Mouse (Mus musculus) gastrocnemius, postnatal 10 days (tissue): ENCODE data around the gene Tcf7l2. TPM values are rescaled to one million over a fixed set of nuclear protein-coding genes. Genes with fewer than 3 reads are reported as not detected.
A peak's percentile ranks its signal among the peaks of the same experiment; 100 is the strongest.

Experiments used
- DNase-seq: peaks from one replicate; pipeline ENCODE4 v3.0.0; 2021; ENCODE audit warnings: mixed read lengths
- total RNA-seq, 2 experiments: library from RNA; stranded (reverse); gene quantifications; 2 replicates each; pipeline ENCODE4 v1.2.3; 2021

Tcf7l2 gene
- total RNA-seq, 2 experiments from 2014 or later, result 18.2 to 27.3 TPM

DNA sequence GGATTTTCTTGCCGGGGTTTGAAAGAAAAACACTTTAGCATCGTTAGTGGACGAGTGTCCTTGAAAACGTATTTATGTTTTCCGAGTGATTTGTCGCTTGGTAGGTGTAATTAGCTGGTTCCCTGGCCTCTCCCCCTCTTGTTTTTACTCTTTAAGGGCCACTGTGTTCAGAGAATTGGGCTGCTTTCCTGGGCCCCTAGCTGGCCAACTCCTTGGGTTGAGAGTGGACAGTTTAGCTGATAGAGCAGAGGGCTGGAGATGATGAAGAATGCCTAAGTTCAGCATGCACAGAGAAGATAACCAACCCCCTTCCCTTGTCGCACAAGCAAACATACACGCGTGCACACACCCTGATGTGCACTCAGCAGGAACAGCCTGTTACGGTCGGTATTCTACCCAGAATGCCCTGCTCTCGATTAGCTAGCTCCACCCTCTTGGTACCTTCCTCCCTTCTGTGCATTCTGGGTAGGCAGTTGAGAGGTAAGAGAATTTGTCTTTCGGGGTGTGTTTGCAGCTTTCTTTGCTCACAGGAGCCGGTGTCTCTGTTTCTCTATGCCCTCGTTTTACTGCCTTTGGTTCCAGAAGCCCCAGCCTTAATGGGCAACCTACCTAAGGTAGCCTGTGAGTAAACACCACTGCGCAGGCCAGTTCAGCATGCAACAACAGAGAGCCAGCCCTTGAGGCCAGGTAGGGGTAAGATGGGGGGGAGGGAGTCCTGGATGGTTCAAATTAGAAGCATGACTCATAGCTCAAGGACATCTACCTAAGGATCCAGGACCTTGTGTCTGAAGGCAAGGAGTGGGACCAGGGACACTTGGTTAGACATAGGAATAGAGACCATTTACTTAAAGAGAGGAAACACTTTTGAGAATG is 199.9 kb downstream of the Tcf7l2 start:
- DNase-seq, result no peak

DNA sequence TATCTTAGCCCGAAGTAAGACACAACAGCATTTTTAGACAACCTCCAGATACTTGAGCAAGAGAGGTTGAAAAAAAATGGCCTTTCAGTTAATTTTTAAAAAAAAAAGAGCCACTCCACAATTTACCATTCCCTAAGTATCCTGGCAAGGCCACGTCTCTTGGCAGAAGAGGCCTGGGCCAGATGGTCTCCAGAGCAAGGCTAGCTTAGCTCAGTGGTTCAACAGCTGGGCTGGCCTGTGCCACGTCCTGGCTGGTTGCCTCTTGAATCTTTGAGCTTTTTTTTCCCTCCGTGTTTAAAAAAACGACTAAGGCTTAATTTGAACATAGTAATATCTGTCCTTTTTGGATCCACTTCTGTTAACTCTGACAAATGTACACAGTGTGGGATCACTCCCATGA is 209.8 kb downstream of the Tcf7l2 start:
- peak; percentile 66 for DNase-seq

DNA sequence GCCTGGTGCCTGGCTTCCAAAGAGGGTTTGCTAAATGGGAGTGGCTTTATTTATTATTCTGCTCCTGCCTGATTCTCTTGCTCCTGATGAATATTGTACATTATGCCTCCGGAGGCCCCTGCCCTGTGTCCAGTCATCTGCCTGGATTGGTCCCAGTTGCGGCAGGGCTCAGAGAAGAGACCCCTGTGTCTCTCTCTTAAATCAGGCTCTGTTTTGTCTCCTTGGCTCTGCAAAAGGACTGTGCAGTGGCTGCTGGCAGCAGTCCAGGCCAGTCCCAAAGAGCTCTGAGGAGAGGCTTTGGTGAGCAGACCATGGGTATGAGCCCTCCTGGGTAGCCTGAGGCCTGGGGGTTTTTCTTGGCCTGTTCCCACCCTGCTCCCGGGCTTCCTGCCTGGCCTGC is 211.6 kb downstream of the Tcf7l2 start:
- DNase-seq, result peak; percentile 69

DNA sequence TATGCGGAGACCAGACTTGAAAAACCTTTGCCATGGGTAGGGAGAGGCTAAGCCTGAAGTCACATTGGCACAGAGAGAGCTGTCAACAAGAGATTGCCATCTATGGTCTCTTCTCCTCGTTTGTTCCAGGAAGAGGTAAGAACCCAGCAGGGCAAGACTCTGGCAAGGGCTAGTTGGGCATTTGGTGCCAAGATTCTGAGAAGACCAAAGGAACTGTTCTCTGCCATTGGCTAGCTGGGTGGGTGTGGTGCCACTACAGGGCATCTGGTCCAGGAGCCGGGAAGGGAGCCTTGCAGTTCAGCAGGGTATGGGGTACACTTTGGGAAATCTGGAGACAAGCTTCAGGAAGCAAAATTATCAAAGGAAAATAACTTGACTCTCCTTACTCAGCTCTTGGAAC is 213.5 kb downstream of the Tcf7l2 start:
- no peak for DNase-seq

DNA sequence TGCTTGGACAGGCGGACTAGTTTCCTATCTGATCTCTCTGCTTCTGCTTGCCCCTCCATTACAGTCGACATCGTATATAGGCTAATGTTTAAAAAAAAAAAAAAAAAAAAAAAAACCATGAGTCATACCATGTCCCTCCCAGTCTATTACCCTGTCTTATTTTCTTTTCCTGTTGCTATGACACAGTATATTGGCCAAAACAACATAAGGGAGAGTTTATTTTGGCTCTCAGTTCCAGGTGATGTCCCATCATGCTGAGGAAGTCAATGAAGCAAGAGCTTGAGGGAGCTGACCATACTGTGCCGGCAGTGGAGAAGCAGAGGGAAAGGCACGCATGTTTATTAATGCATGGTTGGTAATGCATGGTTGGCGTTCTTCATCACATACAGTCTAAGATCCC is 215.1 kb downstream of the Tcf7l2 start:
- DNase-seq, result no peak

DNA sequence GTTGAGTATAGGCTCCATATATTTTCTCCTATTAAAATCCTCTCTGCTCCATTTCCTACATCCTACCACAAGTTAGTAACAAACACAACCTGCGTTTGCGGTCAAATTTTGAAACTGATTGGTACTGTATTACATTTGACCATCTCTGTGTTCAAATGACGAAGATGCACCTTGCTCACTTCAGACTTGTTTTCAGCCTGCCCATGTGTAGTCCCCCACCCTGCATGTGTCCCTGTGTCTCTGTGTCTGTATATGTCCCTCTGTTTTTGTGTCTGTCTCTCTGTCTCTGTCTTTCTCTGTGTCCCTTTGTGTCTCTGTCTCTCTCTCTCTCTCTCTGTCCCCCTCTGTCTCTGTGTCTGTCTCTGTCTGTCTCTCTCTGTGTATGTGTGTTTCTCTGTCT is 222.8 kb downstream of the Tcf7l2 start:
- DNase-seq, result no peak

DNA sequence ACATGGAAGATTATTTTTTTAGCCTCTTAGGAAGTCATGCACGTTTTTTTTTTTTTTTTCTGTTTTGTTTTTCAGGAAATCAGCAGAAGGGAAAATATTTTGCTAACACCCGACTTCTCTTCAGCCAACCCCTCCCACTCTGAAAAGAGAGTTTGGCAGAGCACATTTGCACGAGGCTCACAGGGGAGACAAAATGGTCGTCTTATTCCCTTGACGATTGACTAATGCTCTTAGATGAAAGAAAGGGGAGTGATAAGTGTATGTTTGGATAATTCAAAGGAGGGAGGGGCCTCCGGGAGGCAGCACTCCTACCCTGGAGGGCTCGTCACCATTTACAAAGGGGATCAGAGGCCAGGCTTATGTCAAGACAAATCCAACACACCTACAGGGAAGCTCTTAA is 224.4 kb downstream of the Tcf7l2 start:
- no peak for DNase-seq

DNA sequence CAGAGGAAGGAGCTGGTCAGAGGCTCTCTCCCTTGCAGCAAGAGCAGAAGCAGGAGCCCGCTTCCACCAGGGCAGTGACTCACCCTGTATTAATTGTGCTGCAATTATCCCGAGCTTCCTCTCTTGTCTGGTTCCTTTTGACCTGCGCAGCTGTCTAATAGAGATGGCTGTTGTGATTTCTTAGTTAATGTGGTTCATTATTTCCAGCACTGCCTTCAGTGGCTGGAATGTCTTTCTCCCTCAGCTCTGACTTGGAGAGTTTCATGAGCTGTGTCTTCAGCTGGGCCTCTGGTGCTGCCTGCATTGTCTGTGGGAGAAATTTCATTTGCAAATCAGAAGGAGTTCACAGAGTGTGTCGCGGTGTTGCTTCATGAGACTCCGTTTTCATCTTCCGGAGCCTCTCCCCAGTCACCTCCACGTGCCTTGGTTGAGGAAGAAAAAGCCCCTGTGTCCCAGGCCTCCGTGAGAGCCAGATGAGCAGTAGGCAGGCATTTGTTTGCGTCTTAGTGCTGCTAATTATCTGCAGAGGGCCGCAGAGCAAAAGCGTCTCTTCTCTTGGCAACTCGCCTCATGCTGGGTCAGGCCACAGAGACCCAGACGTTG is 228.4 kb downstream of the Tcf7l2 start:
- DNase-seq, result no peak

DNA sequence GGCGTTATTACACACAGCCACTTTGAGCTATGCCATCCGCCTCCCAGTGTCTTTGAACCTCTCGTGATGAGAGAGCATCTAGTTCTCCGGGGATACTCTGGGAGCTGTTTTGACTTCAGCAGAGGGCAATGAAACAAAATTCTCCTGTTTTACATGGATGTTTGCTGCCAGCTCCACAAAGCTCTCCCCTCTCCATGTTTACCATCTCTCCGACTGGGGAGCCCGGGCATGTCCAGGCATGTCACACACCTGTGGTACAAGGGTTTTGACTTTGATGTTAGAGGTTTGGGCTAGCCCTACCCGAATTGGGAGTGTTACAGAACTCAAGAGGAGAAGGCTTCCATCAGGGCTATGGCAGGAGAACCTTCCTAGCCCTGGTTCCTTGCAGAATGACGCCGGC is 234.5 kb downstream of the Tcf7l2 start:
- no peak for DNase-seq
